Mouse (Mus musculus) liver, embryonic 16.5 days (tissue): ENCODE results near the gene Lyzl6. TPM values are rescaled to one million over a fixed set of nuclear protein-coding genes. Genes with fewer than 3 reads are reported as not detected.

ENCODE experiments used
- ATAC-seq: fragments of 200-750 bp; cut with Nextera tagmentation; 2 replicates; pipeline ENCODE4 v1.8.0; 2017; ENCODE audit warnings: low read depth, mild to moderate bottlenecking, moderate number of reproducible peaks, moderate library complexity
- H3K27ac ChIP-seq: fragments of 300-500 bp; sonication (generic); 2 replicates; pipeline ENCODE4 v1.5.1; 2014; ENCODE audit warnings: mild to moderate bottlenecking, low read length
- H3K27me3 ChIP-seq: fragments of 300-500 bp; sonication (generic); 2 replicates; pipeline ENCODE4 v1.6.1; 2014; ENCODE audit warnings: low read depth, low read length, mixed read lengths; ENCODE audit not compliant: control insufficient read depth, insufficient read depth
- H3K36me3 ChIP-seq: fragments of 300-500 bp; sonication (generic); 2 replicates; pipeline ENCODE4 v1.6.1; 2014; ENCODE audit warnings: mild to moderate bottlenecking; ENCODE audit not compliant: control insufficient read depth, insufficient read depth
- H3K4me1 ChIP-seq: fragments of 300-500 bp; sonication (generic); 2 replicates; pipeline ENCODE4 v1.6.1; 2014; ENCODE audit warnings: low read depth, low read length, mixed read lengths; ENCODE audit not compliant: control insufficient read depth
- H3K4me2 ChIP-seq: fragments of 300-500 bp; sonication (generic); 2 replicates; pipeline ENCODE4 v1.6.1; 2014; ENCODE audit warnings: low read depth, low read length, mixed read lengths
- H3K4me3 ChIP-seq: fragments of 300-500 bp; sonication (generic); 2 replicates; pipeline ENCODE4 v1.5.1; 2014; ENCODE audit warnings: low read depth, mild to moderate bottlenecking, low read length
- H3K9ac ChIP-seq: fragments of 300-500 bp; sonication (generic); 2 replicates; pipeline ENCODE4 v1.6.1; 2014; ENCODE audit warnings: low read depth, low read length
- H3K9me3 ChIP-seq: fragments of 300-500 bp; sonication (generic); replicated peaks from 2 replicates; pipeline ENCODE4 v1.6.1; 2016; ENCODE audit warnings: low read length; ENCODE audit not compliant: control insufficient read depth
- WGBS: fragments of 180-500 bp; shearing (Covaris S2); extraction: QIAGEN DNeasy Blood & Tissue Kit; methylation state at CpG from one replicate; pipeline ENCODE4 v1.1.7; 2014; ENCODE audit not compliant: insufficient replicate concordance; 5-methylcytosine and 5-hydroxymethylcytosine counted together
- polyA plus RNA-seq: library from polyadenylated mRNA; unstranded; fragments of >200 nt; fragmentation: Nextera tagmentation; extraction: Ambion mirVana; gene quantifications from 2 replicates; pipeline ENCODE4 v1.2.1, GENCODE M21; 2015

Lyzl6 gene
- polyA plus RNA-seq, 1 experiment from 2014 or later: not detected

DNA sequence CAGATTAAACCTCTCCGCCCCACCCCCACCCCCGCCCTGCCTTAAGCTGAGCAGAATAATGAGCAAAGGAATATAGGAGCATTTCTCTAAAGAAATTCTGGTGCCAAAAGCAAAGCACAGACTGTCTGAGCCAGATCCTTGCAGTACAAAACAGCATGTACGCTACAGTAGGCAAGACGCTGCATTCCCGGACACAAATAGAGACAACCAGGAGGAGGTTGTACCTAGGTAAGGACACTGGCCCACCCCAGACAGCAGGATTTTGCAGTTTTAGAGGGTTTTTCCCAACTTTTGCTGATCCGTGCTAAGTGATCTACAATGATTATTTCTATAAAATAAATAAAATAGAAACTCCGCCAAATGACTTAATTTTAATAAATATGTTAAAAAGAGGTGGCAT, 10.0 kb upstream of the Lyzl6 start:
- Histone ChIP-seq H3K36me3 (no peaks in the 10 kb centered on the region), H3K4me3 (no peak overlapping the region), H3K9me3 (no peaks in the 10 kb centered on the region), H3K4me2 (no peak overlapping the region), H3K9ac (no peak overlapping the region), H3K27me3 (peaks cover 44% of the 10 kb centered on the region), H3K27ac (no peak overlapping the region), H3K4me1 (no peaks in the 10 kb centered on the region)
- 29% methylated on average over 7 of the region's 7 CpGs for WGBS
- ATAC-seq: no peak

- Histone ChIP-seq H3K9ac (no peak overlapping the region), H3K4me2 (no peak overlapping the region), H3K9me3 (no peaks in the 10 kb centered on the region), H3K27ac (no peak overlapping the region), H3K36me3 (no peaks in the 10 kb centered on the region), H3K27me3 (peaks cover 44% of the 10 kb centered on the region), H3K4me3 (no peak overlapping the region), H3K4me1 (no peaks in the 10 kb centered on the region)
- 8% methylated on average over 11 of the region's 11 CpGs for WGBS
- no peak for ATAC-seq
Observed at GRCm38 (mm10) chr11:103647921-103648620, 9.4 kb upstream of the Lyzl6 start.

DNA sequence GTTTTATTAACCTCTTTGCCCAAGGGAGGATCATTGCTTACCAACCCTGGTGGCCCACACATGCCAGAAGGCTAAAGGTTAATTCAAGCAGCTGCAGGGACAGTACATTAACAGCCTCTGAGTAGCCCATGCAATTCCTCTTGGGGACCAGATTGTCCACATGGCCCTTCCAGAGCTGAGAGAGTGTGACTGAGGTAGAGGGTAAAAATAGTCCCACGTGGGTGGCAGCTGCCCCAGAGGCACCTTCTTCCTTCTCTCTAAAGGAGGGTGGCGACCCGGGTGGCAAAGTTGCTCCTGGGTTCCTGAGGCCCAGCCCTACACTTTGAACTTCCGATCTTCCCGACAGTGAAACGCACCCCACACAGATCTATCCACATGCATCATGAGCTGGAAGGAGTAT, 7.6 kb upstream of the Lyzl6 start:
- no peak for ATAC-seq
- Histone ChIP-seq H3K9me3 (no peaks in the 10 kb centered on the region), H3K9ac (no peak overlapping the region), H3K4me3 (no peak overlapping the region), H3K4me1 (no peaks in the 10 kb centered on the region), H3K27me3 (peaks cover 38% of the 10 kb centered on the region), H3K36me3 (no peaks in the 10 kb centered on the region), H3K4me2 (no peak overlapping the region), H3K27ac (no peak overlapping the region)
- 53% methylated on average over 6 of the region's 6 CpGs for WGBS

DNA sequence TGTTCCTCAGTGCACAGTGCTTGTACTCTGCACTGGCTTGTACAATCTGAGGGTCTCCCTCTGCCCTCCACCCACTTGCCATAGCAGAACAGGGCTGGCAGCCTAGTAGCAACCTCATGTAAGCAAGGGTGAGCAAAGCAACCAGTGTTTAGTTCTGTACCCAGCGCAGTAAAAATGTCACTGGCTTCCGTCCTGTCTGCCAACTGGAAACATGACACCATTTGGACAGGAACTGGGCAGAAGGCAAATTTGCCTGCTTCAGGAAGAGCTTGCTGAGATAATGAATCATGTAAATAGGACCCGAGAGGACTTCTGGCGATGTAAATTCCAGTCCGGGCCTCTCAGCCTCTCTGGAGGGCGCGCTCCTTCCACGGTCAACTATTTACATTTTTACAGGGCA, 7.0 kb upstream of the Lyzl6 start:
- H3K4me3 ChIP-seq: no peak overlapping the region
- H3K4me1 ChIP-seq: no peaks in the 10 kb centered on the region
- H3K27me3 ChIP-seq: peaks cover 32% of the 10 kb centered on the region
- H3K9ac ChIP-seq: no peak overlapping the region
- H3K4me2 ChIP-seq: no peak overlapping the region
- ATAC-seq: no peak
- no peak overlapping the region for H3K27ac ChIP-seq
- 45% methylated on average over 8 of the region's 8 CpGs for WGBS
- H3K9me3 ChIP-seq: no peaks in the 10 kb centered on the region
- H3K36me3 ChIP-seq: no peaks in the 10 kb centered on the region

DNA sequence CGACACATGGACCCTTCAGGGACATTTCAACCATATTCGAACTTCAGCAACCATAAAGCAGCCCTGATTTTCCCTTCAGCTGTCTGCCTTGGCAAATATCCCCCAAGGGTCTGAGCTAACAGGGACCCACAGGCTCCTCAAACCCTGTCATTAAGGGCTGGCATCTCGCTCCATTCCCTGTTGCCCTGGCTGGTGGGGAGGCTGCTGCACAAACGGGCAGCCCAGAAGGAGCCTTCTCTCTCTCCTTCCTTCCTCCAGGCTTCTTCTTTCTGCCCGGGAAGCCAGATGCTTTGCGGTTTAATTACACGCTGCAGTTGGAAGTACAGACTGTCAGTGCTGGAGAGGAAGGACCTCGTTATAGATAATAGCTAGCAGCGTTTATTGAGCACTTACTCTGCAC, 4.5 kb upstream of the Lyzl6 start:
- H3K27me3 ChIP-seq: peaks cover 17% of the 10 kb centered on the region; the same call in 1 of the 2 replicates
- ATAC-seq: no peak
- no peak overlapping the region for H3K4me2 ChIP-seq
- H3K4me3 ChIP-seq: no peak overlapping the region
- 48% methylated on average over 9 of the region's 9 CpGs for WGBS
- no peak overlapping the region for H3K27ac ChIP-seq
- H3K9ac ChIP-seq: no peak overlapping the region
- H3K36me3 ChIP-seq: no peaks in the 10 kb centered on the region
- H3K9me3 ChIP-seq: no peaks in the 10 kb centered on the region
- no peaks in the 10 kb centered on the region for H3K4me1 ChIP-seq

GRCm38 (mm10) chr11:103639407-103639946, 787 bp upstream of the Lyzl6 start:
- WGBS: 2% methylated on average over 10 of the region's 10 CpGs
- no peak overlapping the region for H3K4me2 ChIP-seq

DNA sequence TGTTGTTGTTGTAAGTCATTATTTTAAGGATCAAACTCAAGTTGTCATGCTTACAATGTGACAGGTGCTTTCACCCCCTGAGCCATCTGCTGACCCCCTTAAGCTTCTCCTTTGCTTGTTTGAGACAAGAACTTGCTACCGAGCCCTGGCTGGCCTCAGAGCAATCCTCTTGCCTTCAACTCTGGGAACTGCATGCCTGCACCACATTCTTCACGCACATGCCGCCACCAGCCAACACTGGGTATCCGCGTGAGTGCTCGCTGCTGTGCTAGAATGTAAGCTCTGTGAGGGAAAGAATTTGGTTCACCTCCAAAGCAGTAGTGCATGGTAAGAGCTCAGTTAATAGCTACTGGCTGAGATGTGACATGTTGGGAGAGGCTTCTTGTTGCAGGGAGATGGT, 2.4 kb downstream of the Lyzl6 start:
- Histone ChIP-seq H3K9me3 (no peaks in the 10 kb centered on the region), H3K4me2 (no peak overlapping the region), H3K27me3 (peaks cover 7% of the 10 kb centered on the region; the same call in 1 of the 2 replicates), H3K4me1 (no peaks in the 10 kb centered on the region), H3K36me3 (no peaks in the 10 kb centered on the region), H3K4me3 (no peak overlapping the region), H3K27ac (no peak overlapping the region), H3K9ac (no peak overlapping the region)
- 70% methylated on average over 6 of the region's 6 CpGs for WGBS
- ATAC-seq: no peak

More at GRCm38 (mm10) chr11:103639407-103639946, 787 bp upstream of the Lyzl6 start:
- Histone ChIP-seq H3K27ac (no peak overlapping the region), H3K9me3 (no peaks in the 10 kb centered on the region), H3K27me3 (peaks cover 7% of the 10 kb centered on the region; the same call in 1 of the 2 replicates), H3K9ac (no peak overlapping the region), H3K4me1 (no peaks in the 10 kb centered on the region), H3K36me3 (no peaks in the 10 kb centered on the region), H3K4me3 (no peak overlapping the region)
- ATAC-seq: no peak

- Histone ChIP-seq H3K9me3 (no peaks in the 10 kb centered on the region), H3K27me3 (peaks cover 6% of the 10 kb centered on the region; the same call in 1 of the 2 replicates), H3K4me2 (no peak overlapping the region), H3K4me1 (no peaks in the 10 kb centered on the region), H3K9ac (no peak overlapping the region), H3K36me3 (no peaks in the 10 kb centered on the region), H3K4me3 (no peak overlapping the region), H3K27ac (no peak overlapping the region)
- no peak for ATAC-seq
- 54% methylated on average over 3 of the region's 3 CpGs for WGBS
Observed at GRCm38 (mm10) chr11:103635481-103635880, 3.2 kb downstream of the Lyzl6 start.

GRCm38 (mm10) chr11:103634806-103635205, 3.9 kb downstream of the Lyzl6 start:
- Histone ChIP-seq H3K27ac (no peak overlapping the region), H3K4me3 (no peak overlapping the region), H3K4me1 (no peaks in the 10 kb centered on the region), H3K27me3 (no peaks in the 10 kb centered on the region), H3K4me2 (no peak overlapping the region), H3K9ac (no peak overlapping the region), H3K36me3 (no peaks in the 10 kb centered on the region), H3K9me3 (no peaks in the 10 kb centered on the region)
- 71% methylated on average over 7 of the region's 7 CpGs for whole genome bisulfite sequencing
- no peak for ATAC-seq
